In the genomic region with DNA sequence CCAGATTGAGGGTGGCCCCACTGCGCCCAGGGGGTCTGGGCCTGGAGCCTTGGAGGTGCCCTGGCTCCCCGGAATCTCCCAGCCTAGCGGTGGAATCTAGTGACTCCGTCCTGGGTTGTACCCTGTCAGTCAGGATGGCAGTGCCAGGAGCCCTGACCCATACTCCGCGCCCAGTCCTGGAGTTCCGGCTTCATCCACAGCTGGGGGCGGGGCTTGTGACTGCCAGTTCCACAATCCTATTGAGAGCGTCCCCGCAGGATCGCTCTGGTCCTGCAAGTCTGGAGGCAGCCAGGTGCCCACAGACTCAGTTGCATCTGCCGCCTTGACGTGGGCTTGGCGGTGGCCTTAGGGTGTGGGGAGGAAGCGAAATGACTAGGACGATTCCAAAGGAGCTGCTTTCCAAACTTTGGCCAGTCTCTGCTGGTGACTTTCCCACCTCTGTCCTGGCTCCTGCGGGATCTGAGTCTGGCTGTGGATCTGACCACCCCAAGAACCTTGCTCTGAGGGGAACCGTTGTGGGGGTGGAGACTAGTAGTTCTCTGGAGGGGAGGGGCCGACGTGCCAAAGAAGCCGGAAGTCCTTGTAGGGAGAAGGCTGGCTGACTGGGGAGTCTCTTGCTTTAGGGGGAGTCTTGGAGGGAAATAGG, we compare ENCODE assay signal across 8 mouse cellular contexts. TPM values are rescaled to one million over a fixed set of nuclear protein-coding genes. Genes with fewer than 3 reads are reported as not detected.
DNase-seq lines count a peak whose midpoint lies in the region; ATAC-seq and TF ChIP-seq lines count a peak whose summit lies in the region.

No protein-coding gene starts in this region.

- no peaks in the 10 kb centered on the region for H3K36me3 ChIP-seq in hindbrain, embryonic 16.5 days (ENCODE audit: control insufficient read depth, insufficient read depth, low read length)
- peaks cover 42% of the 10 kb centered on the region for H3K36me3 ChIP-seq in midbrain, embryonic 10.5 days

- WGBS in hindbrain, embryonic 16.5 days = under 1% methylated on average over 21 of the region's 21 CpGs
- under 1% methylated on average over 21 of the region's 21 CpGs for WGBS in midbrain, embryonic 10.5 days

- peak overlapping the region; percentile 99 for H3K4me2 ChIP-seq in hindbrain, embryonic 16.5 days (ENCODE audit: low read length)

- peaks cover 16% of the 10 kb centered on the region for H3K27me3 ChIP-seq in hindbrain, embryonic 16.5 days (replicated peaks; ENCODE audit: control insufficient read depth, insufficient read depth, low read length)
- 0 out of 2 replicates have a peak, but pooled peaks cover 4% of the 10 kb centered on the region for H3K27me3 ChIP-seq in midbrain, embryonic 10.5 days (ENCODE audit: low read depth, poor library complexity, severe bottlenecking)

- H3K9me3 ChIP-seq in hindbrain, embryonic 16.5 days (ENCODE audit: control insufficient read depth, low read length) = no peaks in the 10 kb centered on the region
- no peaks in the 10 kb centered on the region for H3K9me3 ChIP-seq in midbrain, embryonic 10.5 days (replicated peaks)

- peak overlapping the region; percentile 92 for H3K4me3 ChIP-seq in gastrocnemius, adult 2 months
- peak overlapping the region; percentile 69 for H3K4me3 ChIP-seq in hindbrain, embryonic 16.5 days (ENCODE audit: low read length)
- H3K4me3 ChIP-seq in midbrain, embryonic 10.5 days = peak overlapping the region; percentile 94

- peaks cover 12% of the 10 kb centered on the region for H3K4me1 ChIP-seq in hindbrain, embryonic 16.5 days (ENCODE audit: control insufficient read depth, insufficient read depth, low read depth, low read length)
- H3K4me1 ChIP-seq in midbrain, embryonic 10.5 days = peaks cover 26% of the 10 kb centered on the region

- peak overlapping the region; percentile 97 for H3K27ac ChIP-seq in gastrocnemius, adult 2 months
- H3K27ac ChIP-seq in hindbrain, embryonic 16.5 days (ENCODE audit: low read depth, low read length) = no peak overlapping the region
- peak overlapping the region; percentile 73 for H3K27ac ChIP-seq in midbrain, embryonic 10.5 days (replicated peaks)

- peak overlapping the region; percentile 77 for H3K9ac ChIP-seq in hindbrain, embryonic 16.5 days (ENCODE audit: low read depth, low read length)

- ATAC-seq in hindbrain, embryonic 16.5 days = peak; percentile 88

- TF ChIP-seq CTCF in gastrocnemius, adult 2 months (IDR thresholded peaks at IDR 0.05) = peak; percentile 49

- DNase-seq in NIH3T3 (ENCODE audit: low read depth) = peak; percentile 93
- peak; percentile 38 to 50 for DNase-seq in cerebellum, postnatal 36 days
- peak; percentile 95 for DNase-seq in gastrocnemius, adult 2 months
- peak; percentile 82 for DNase-seq in left cerebral cortex, postnatal 4 days
- peak; percentile 80 for DNase-seq in midbrain, embryonic 10.5 days (ENCODE audit: low spot score)
- peak; percentile 67 for DNase-seq in right cerebral cortex, postnatal 25 days
- peak; percentile 86 to 89 for DNase-seq in urinary bladder, postnatal 36 days (ENCODE audit: low spot score in 2 of 2)

- intact Hi-C loops in gastrocnemius, adult 2 months (cut with DNase I) = no loop called here
- intact Hi-C loops in left cerebral cortex, postnatal 4 days (cut with DNase I) = no loop called here

RNA-seq across cellular contexts. Expression of a gene that starts 1.1 kb away (rescaled TPM):
- 1 to 10 TPM in 1 of 2 experiments, under 1 TPM in 1; 0.86 to 1.6 TPM for total RNA-seq in gastrocnemius, adult 2 months (2021)
- 1.1 and 1.8 TPM in 2 replicates for polyA plus RNA-seq in hindbrain, embryonic 16.5 days (2015; fragmentation: Nextera tagmentation; extraction: Ambion mirVana)
- total RNA-seq in left cerebral cortex, postnatal 4 days (2021) = 1 to 10 TPM; 4.4 to 5.1 TPM
- polyA plus RNA-seq in midbrain, embryonic 10.5 days (2016; fragmentation: Nextera tagmentation; extraction: Ambion mirVana) = 0.14 and 0.58 TPM in 2 replicates

RNA-seq across cellular contexts. Expression of a gene that starts 1.1 kb away (rescaled TPM):
- total RNA-seq in gastrocnemius, adult 2 months (2021) = 100 to 1,000 TPM; 169 to 173 TPM
- 17.4 and 20.9 TPM in 2 replicates for polyA plus RNA-seq in hindbrain, embryonic 16.5 days (2015; fragmentation: Nextera tagmentation; extraction: Ambion mirVana)
- total RNA-seq in left cerebral cortex, postnatal 4 days (2021) = 10 to 100 TPM in 1 of 2 experiments, 1 to 10 TPM in 1; 9.2 to 14.1 TPM
- polyA plus RNA-seq in midbrain, embryonic 10.5 days (2016; fragmentation: Nextera tagmentation; extraction: Ambion mirVana) = 36.2 and 39.4 TPM in 2 replicates

RNA-seq across cellular contexts. Expression of a gene that starts 13.1 kb away (rescaled TPM):
- total RNA-seq in gastrocnemius, adult 2 months (2021) = not detected
- polyA plus RNA-seq in hindbrain, embryonic 16.5 days (2015; fragmentation: Nextera tagmentation; extraction: Ambion mirVana) = not detected in 2 replicates
- not detected for total RNA-seq in left cerebral cortex, postnatal 4 days (2021)
- 1.4 and 2.2 TPM in 2 replicates for polyA plus RNA-seq in midbrain, embryonic 10.5 days (2016; fragmentation: Nextera tagmentation; extraction: Ambion mirVana)

RNA-seq across cellular contexts. Expression of a gene that starts 15.2 kb away (rescaled TPM):
- 1 to 10 TPM; 3.1 to 3.3 TPM for total RNA-seq in gastrocnemius, adult 2 months (2021)
- polyA plus RNA-seq in hindbrain, embryonic 16.5 days (2015; fragmentation: Nextera tagmentation; extraction: Ambion mirVana) = 7.0 and 8.5 TPM in 2 replicates
- 10 to 100 TPM in 1 of 2 experiments, 1 to 10 TPM in 1; 7.8 to 11.5 TPM for total RNA-seq in left cerebral cortex, postnatal 4 days (2021)
- polyA plus RNA-seq in midbrain, embryonic 10.5 days (2016; fragmentation: Nextera tagmentation; extraction: Ambion mirVana) = 3.5 TPM in 2 replicates

RNA-seq across cellular contexts. Expression of a gene that starts 15.4 kb away (rescaled TPM):
- total RNA-seq in gastrocnemius, adult 2 months (2021) = 1 to 10 TPM; 2.5 to 2.8 TPM
- polyA plus RNA-seq in hindbrain, embryonic 16.5 days (2015; fragmentation: Nextera tagmentation; extraction: Ambion mirVana) = 19.6 and 21.2 TPM in 2 replicates
- total RNA-seq in left cerebral cortex, postnatal 4 days (2021) = 1 to 10 TPM; 8.9 to 9.0 TPM
- 123 and 137 TPM in 2 replicates for polyA plus RNA-seq in midbrain, embryonic 10.5 days (2016; fragmentation: Nextera tagmentation; extraction: Ambion mirVana)

Comparison
In these comparisons a context has a peak if more than half of its experiments do, and no peak if none do; other contexts are left out.
1. DNase-seq: peak in every context shown above with its lines; median percentile 95 in gastrocnemius, adult 2 months; 93 in NIH3T3; 88 in urinary bladder, postnatal 36 days; 82 in left cerebral cortex, postnatal 4 days; 80 in midbrain, embryonic 10.5 days; 67 in right cerebral cortex, postnatal 25 days; 44 in cerebellum, postnatal 36 days.
2. RNA of a gene that starts 1.1 kb away (total RNA-seq): 169 to 173 TPM in gastrocnemius, adult 2 months; 9.2 to 14.1 TPM in left cerebral cortex, postnatal 4 days; every median in the first group is over 10 times any median in the second.
3. Peak in every context shown above with its lines, with median percentiles within 50 percentile points of each other: H3K4me3 ChIP-seq.